Mouse (Mus musculus) adrenal gland, postnatal 25 days (tissue): Measurements from ENCODE around the gene Slc25a25. TPM values are rescaled to one million over a fixed set of nuclear protein-coding genes. Genes with fewer than 3 reads are reported as not detected.

Source experiments
- DNase-seq: peaks from one replicate; pipeline ENCODE4 v3.0.0; 2021; ENCODE audit warnings: mixed read lengths
- total RNA-seq: library from RNA; stranded (reverse); gene quantifications from 2 replicates; pipeline ENCODE4 v1.2.3, GENCODE M21; 2021

Slc25a25 gene
- total RNA-seq, 1 experiment from 2014 or later = 16.4 TPM

- DNase-seq = no peak
These were observed 54.5 kb downstream of the Slc25a25 start for GRCm38 (mm10) chr2:32396695-32397094.

GRCm38 (mm10) chr2:32395946-32396621 is 55.2 kb downstream of the Slc25a25 start:
- peak; percentile 87 for DNase-seq

- DNase-seq = peak; percentile 87
These were observed 55.7 kb downstream of the Slc25a25 start, which contains the start of gene Ptges2 for GRCm38 (mm10) chr2:32395484-32395945. TSS of gene Ptges2 (plus strand) at chr2:32395896.

GRCm38 (mm10) chr2:32394973-32395372 is 56.3 kb downstream of the Slc25a25 start:
- DNase-seq = peak; percentile 32

GRCm38 (mm10) chr2:32392063-32392462 is 59.2 kb downstream of the Slc25a25 start:
- DNase-seq = no peak

GRCm38 (mm10) chr2:32390871-32391270 is 60.4 kb downstream of the Slc25a25 start:
- DNase-seq = no peak

- no peak for DNase-seq
These were observed 62.1 kb downstream of the Slc25a25 start for GRCm38 (mm10) chr2:32389157-32389556.

GRCm38 (mm10) chr2:32387706-32388490 is 63.3 kb downstream of the Slc25a25 start, which contains the start of gene Lcn2:
TSS of gene Lcn2 (minus strand) at chr2:32388252.
- no peak for DNase-seq

- DNase-seq = no peak
These were observed 68.6 kb downstream of the Slc25a25 start for GRCm38 (mm10) chr2:32382689-32383088.

- peak; percentile 97 for DNase-seq
These were observed 69.4 kb downstream of the Slc25a25 start, which contains the start of gene 1110008P14Rik for GRCm38 (mm10) chr2:32381775-32382223. TSS of gene 1110008P14Rik (minus strand) at chr2:32381938.

GRCm38 (mm10) chr2:32381141-32381774 is 70.0 kb downstream of the Slc25a25 start:
- no peak for DNase-seq

- peak; percentile 70 for DNase-seq
These were observed 71.2 kb downstream of the Slc25a25 start for GRCm38 (mm10) chr2:32380001-32380500.

GRCm38 (mm10) chr2:32376963-32377362 is 74.3 kb downstream of the Slc25a25 start:
- no peak for DNase-seq

GRCm38 (mm10) chr2:32375317-32375940 is 75.8 kb downstream of the Slc25a25 start:
- no peak for DNase-seq

GRCm38 (mm10) chr2:32374191-32374590 is 77.1 kb downstream of the Slc25a25 start:
- DNase-seq = no peak

GRCm38 (mm10) chr2:32367315-32367714 is 83.9 kb downstream of the Slc25a25 start:
- DNase-seq = no peak

Other genes with a start within 250 kb of the Slc25a25 start
- gene Pomt1, start 214.9 kb downstream of the Slc25a25 start, total RNA-seq = 47.0 and 54.2 TPM in 2 replicates
- 120 and 132 TPM in 2 replicates for gene Uck1, start 191.3 kb downstream of the Slc25a25 start, total RNA-seq
- 65.1 and 87.7 TPM in 2 replicates for gene Golga2, start 164.1 kb downstream of the Slc25a25 start, total RNA-seq
- 276 and 297 TPM in 2 replicates for gene Swi5, start 163.4 kb downstream of the Slc25a25 start, total RNA-seq
- gene Ciz1, start 99.1 kb downstream of the Slc25a25 start, total RNA-seq = 85.5 and 107 TPM in 2 replicates
- gene Dnm1, start 98.1 kb downstream of the Slc25a25 start, total RNA-seq = 13.1 and 20.4 TPM in 2 replicates
- gene 1110008P14Rik, start 69.5 kb downstream of the Slc25a25 start, total RNA-seq = 173 and 191 TPM in 2 replicates
- 1.0 and 1.5 TPM in 2 replicates for gene Lcn2, start 63.2 kb downstream of the Slc25a25 start, total RNA-seq
- 49.8 and 51.8 TPM in 2 replicates for gene Ptges2, start 55.5 kb downstream of the Slc25a25 start, total RNA-seq
- 5.5 and 5.6 TPM in 2 replicates for gene Naif1, start 988 bp downstream of the Slc25a25 start, total RNA-seq
- 32.3 and 35.5 TPM in 2 replicates for gene Fam102a, start 83.9 kb upstream of the Slc25a25 start, total RNA-seq
- gene Dpm2, start 119.4 kb upstream of the Slc25a25 start, total RNA-seq = 63.7 and 66.8 TPM in 2 replicates
- not detected in 2 replicates for gene Pip5kl1, start 123.4 kb upstream of the Slc25a25 start, total RNA-seq
- not detected in 2 replicates for gene 9430097D07Rik, start 124.2 kb upstream of the Slc25a25 start, total RNA-seq
- 8.8 and 9.4 TPM in 2 replicates for gene St6galnac4, start 135.7 kb upstream of the Slc25a25 start, total RNA-seq
- 48.4 and 56.0 TPM in 2 replicates for gene St6galnac6, start 148.3 kb upstream of the Slc25a25 start, total RNA-seq
- 43.4 and 61.9 TPM in 2 replicates for gene Ak1, start 170.3 kb upstream of the Slc25a25 start, total RNA-seq
- 105 and 106 TPM in 2 replicates for gene Eng, start 195.2 kb upstream of the Slc25a25 start, total RNA-seq